Mouse (Mus musculus) ovary, postnatal 10 days (tissue): ENCODE results near the gene Qdpr.
"Not testable (repeated sequence)": the region's sequence is repeated elsewhere in the genome, so short reads cannot be mapped to it uniquely, and the experiment has no call there.

Experiments used
- DNase-seq: peaks from one replicate; pipeline ENCODE4 v3.0.0; 2022; ENCODE audit warnings: low spot score

The Qdpr gene

DNA sequence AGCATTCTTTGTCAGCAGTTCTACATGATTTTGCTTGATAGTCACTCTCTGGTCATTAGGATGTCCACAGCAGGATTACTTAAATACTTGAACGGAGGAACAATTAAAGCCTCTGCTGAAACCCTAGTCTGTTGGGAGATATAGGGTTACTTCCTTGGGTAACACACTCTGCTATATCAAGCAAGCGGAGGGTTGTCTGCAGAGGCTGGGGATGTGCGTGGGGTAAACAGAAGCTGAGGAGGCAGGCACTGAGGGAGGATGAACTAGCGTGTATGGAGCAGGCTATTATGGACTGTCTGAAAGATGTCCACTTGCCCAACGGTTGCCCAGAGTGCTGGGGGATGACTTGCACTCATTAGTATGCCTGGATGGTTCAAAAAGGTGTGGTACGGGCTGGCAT, 3.4 kb upstream of the Qdpr start, which contains the start of gene Clrn2:
Clrn2 (plus strand) TSS at position 301 of the 400 bp plus-strand sequence.
- no peak for DNase-seq

DNA sequence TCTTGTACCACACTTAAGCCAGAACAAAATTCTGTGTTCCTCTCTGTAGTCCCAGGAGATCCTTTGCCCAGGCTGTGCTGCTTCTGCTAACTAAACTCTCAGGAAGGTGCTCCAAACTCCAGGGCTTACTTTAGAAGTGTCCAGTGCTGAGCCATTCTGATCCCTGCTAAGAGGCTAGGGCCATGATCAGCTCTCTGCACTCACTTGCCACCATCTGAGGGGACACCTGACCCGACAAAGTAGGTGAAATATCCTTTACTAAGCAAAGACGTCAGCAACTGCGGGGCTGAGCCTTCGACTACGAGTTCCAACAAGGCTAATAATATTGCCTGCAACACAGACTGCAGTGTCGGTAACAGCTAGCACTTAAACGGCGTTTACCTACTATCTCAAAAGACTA, 830 bp downstream of the Qdpr start:
- DNase-seq, result no peak

DNA sequence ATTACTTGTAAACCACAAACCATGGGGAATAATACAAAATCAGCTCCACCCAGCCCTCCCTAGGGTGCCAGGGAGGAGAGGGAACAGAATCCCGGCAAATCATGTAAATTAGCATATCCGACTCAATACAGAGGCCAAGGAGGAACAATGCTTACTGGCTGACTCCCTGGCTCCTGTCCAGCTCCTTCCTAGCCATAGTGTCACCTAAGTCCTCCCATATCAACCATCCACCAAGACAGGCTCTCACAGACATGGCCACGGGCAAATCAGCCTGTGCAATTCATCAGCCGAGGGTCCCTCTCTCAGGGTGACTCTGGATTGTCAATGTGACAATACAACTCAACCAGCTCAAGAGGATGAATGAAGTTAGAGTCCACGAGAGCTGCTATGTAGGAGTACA, 1.4 kb downstream of the Qdpr start:
- no peak for DNase-seq

DNA sequence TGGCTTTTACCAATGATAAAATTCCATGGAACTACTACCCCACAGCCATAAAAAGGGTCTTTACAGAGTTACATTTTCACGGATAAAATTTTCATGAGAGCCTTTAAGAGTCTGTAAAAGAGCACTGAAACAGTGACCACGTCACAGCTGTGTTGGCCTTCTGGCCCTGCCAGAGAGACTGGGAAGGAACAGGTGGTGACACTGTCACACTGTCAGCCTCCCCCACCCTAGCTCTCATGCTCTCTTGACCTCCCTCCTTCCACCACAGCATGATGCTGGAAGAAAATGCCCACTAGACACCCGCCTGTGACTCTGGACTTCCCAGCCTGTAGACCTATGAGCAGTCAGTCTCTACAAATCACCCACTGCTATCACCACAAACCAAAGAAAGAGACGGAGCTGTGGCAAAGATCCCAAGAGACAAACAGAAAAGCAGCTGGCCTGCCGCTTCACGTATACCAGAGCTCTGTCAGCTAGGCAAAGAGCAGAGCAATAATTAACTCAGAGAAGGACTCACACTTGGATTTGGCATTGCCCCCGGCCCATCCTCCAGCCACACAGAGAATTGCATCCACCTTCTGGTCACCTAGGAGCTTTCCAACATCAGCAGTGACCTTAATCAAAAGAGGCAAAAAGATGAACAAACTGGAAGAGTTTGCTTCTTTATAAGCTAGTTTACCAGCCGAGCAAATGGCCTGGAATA, 5.8 kb downstream of the Qdpr start:
- no peak for DNase-seq

DNA sequence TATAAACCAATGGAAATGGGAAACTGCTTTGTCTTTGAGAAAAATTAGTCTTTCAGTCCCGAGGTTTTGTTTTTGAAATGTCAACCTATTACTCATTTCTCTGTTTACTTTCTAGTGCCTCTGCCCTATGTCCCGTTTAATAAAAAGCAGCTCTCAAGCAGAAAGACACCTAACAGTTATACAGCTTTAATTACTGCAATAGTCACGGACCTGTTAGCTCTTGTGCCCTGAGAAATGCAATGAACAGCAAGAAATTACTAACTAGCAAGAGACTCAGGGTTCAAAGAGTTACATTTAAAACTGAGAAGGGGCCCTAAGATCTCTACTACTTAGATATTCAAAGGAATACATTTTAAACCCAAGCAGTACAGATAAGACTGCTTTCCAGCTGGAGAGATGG, 8.3 kb downstream of the Qdpr start:
- DNase-seq, result no peak

DNA sequence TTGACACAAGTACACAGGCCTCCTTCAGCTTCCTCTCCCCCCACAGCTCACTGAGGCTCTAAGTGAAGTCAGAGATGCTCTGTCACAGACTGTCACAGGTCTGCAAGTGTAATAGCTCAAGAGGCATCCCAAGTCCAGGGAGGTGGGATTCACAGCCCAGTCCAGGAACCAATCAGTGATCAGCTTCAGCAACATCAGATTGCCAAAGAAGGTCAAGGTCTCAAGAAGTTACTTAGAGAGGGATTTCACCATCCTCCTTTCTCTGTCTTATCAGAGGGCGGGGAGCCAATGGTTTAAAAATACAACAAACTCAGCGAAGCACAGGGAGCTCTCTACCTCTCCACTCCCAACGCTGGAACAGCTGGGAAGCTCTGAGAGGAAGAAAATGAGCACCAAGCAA, 8.9 kb downstream of the Qdpr start:
- no peak for DNase-seq

DNA sequence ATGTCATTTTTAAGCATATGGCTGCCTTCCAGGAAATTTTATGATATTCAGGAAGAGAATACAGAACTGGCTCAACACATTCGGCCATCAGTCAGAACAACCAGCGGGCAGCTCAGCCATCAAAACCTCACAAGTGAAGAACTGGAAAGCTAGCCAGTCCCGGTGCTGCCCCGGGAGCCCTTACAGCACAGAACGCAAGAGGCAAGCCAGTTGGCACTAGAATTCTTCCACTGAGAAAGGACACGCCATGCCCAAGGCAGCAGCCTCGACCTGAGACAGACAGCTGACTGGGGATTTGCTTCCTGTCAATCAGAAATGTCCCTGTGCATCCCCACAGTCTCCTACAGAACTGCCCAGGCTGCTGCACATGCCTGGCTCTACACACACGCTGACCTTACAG, 11.7 kb downstream of the Qdpr start:
- DNase-seq, result no peak

DNA sequence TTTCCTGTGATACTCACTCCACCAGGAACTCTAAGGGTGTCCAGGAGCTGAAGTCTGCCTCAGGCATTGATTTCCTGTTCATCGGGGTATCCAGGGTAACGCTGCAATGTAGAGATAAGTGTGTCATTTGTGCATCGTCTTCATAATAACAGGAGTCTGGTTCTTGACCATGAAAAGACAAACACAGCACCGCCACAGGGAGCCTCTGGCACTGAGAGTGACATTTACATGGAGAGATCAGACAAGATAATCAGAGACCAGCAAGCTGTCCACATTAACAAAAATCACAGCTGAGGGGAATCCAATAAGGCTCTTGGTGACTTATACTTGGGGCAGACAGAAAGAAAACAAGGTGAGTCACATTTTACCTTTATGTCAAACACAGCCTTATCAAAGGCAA, 12.2 kb downstream of the Qdpr start:
- DNase-seq, result no peak

DNA sequence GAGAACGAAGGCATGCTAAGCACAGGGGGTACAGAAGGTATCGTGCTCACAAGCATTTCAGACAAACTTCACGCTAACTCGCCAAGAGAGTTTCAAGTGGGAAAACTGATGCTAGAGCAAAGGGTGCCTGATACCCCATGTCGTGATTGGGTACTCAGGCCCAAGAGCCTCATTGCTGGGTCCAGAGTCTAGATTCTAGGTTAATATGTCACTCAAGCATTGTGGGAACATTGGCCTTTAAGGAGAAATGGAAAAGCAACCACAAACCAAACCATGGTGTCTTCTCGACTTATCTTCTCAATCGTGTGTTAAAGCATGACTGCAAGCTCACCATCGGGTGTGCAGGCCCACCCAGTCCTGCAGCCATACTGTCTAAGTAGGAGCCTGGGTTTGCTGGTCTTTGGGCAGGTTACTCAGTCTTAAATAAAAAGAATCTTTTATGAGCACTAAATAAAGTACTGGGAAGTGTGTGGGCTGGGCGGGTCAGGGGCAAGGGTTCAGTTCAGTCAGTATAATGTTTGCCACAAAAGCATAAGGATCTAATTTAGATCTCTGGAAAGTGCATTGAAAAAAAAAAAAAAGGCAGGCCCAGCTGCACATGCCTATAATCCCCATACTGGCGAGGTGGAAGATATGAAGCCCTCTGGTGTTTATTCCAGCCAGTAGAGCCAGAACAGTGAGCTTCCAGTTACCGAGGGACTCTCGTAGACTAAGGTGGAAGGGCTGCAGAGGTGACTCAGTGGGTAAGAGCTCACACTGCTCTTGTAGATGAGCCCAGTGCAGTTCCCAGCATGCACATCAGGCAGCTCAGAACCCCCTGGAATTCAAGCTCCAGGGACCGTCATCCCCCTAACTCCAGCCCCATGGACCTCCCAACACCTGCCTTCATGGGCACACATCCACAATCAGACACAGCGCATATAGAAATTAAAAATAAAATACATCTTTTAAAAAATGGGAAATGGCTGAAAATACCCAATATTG, 13.8 kb downstream of the Qdpr start:
- DNase-seq, result no peak

DNA sequence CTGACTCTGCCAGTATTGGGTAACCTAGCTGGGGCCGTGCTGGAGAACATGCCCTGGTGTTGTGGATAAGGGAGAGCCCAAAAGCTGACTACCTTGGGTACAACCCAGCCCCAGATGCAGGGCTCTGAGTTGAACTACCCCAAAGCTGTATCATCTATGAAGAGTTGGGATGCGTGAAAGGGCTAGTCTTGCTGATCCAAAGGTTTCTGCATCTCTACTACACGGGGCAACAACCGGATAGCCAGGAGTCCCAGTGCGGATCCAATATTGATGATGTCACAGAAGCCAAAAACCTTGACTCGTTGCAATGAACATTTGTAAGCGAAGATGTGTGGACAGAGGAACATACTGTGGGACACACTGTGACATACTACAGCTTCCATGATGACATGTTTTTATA, 22.1 kb downstream of the Qdpr start:
- DNase-seq, result no peak

DNA sequence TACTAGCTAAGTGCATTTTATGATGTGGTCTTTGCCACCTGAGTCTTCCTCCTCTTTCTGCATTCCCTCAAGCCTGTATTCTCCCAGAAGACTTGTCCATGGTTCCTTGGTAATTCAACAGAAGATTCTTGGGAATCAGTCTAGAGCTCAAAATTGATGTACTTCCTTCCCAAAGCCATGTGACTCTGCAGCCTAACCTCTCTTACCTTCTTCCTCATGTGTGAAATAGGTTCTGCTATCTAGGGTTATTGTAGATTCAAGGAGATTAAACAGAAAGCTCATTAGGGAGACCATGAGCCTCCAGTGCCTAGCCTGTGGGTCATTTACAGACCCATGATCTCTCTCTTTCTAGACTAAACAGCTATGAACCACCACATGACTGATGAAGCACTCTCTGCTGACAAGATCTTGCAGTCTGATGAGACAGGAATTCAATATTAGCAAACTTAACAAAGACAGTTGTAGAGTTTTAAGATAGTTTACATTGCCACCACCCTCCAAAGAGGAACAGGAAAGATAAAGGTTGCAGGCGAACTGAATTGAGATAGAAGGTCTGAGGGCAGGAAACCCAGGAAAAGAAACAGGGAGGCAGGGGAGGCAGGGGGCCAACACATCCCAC, 23.5 kb downstream of the Qdpr start:
- DNase-seq, result no peak

DNA sequence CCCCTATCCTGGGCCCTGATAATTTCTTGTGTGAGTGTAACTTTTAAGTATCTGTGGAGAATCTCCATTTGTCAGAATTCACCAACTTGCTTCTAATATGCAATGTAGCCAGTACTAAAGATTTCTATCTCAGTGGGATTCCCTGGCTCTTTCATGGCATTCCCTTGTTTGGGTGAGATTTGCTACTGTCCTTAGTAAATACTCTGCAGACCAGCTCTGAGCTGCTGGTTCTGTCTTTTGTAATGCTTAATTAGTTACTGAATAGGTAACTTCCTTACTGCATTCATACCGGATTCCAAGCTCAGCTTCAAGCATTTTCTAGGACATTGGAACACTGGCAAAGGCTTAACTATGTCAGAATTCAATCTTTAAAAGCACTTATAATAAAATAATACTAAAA, 24.3 kb downstream of the Qdpr start:
- not testable (repeated sequence) for DNase-seq

DNA sequence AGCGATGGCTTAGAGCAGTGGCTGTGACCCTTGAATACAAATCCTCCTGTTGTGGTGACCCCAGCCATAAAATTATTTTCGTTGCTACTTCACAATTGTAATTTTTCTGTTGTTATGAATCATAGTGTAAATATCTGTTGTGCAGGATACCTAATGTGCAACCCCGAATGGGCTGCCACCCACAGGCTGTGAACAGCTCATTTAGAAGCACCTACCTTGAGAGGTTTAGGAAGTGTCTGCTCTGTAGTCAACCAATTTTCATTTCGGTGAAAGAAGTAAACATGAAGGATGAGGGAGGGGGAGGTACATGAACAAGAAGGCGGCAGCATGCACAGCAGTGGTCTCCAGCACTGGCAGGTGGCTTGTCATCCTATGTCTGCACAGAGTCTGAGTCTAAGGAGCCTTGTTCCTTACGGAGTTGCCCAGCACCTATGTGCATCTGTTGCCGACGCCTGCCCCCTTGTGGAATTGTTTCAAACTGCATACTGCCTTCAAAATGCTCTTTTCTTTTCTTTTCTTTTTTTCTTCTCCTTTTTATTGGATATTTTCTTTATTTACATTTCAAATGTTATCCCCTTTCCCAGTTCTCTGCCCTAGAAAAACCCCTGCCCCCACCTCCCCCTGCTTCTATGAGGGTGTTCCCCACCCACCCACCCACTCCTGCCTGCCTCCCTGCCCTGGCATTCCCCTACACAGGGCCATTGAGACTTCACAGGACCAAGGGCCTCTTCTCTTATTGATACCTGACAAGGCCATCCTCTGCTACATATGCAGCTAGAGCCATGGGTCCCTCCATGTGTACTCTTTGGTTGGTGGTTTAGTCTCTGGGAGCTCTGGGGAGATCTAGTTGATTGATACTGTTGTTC, 25.8 kb downstream of the Qdpr start:
- no peak for DNase-seq

DNA sequence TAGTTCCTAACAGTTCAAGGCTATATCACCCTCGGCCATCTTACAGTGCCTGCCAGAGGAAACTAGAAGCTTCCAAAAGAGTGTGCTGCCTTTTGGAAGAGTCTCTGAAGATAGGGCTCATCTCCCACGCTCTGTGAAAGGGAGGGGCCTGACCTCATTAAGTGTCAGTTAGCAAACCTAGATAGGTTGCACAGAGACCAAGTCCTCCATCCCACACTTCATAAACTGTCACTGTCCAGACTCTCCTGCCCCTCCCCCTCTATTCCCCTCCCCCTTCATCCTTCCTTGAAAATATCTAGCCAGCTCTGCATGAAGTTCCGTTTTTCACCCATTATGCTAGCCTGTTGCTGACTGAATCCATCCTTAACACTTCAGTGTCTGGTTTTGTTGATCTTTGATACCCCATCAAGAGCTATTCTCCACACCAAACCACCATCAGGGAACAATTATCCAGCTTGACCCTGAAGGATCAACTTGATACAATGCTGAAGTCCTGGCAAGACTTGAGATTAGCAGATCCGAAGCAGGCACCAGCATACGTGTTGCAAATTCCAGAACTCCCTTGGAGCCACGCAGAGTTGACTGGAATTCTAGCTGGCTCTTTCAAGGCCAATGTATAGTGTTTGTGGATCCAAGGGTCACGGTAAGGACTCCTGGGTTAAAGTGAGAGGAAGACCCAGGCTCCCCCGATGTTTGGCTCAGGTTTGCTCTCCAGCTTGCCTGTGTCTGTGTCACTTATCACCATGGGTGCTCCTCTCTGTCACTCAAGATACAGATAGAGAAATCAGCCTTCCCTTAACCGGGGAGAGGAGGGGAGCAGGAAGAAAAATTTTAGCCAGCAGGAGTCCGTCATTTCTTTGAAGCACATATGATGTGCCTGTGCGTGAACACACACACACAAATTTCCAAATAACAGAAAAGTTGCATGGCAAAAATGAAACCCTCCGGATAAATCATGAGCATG, 27.9 kb downstream of the Qdpr start:
- no peak for DNase-seq

DNA sequence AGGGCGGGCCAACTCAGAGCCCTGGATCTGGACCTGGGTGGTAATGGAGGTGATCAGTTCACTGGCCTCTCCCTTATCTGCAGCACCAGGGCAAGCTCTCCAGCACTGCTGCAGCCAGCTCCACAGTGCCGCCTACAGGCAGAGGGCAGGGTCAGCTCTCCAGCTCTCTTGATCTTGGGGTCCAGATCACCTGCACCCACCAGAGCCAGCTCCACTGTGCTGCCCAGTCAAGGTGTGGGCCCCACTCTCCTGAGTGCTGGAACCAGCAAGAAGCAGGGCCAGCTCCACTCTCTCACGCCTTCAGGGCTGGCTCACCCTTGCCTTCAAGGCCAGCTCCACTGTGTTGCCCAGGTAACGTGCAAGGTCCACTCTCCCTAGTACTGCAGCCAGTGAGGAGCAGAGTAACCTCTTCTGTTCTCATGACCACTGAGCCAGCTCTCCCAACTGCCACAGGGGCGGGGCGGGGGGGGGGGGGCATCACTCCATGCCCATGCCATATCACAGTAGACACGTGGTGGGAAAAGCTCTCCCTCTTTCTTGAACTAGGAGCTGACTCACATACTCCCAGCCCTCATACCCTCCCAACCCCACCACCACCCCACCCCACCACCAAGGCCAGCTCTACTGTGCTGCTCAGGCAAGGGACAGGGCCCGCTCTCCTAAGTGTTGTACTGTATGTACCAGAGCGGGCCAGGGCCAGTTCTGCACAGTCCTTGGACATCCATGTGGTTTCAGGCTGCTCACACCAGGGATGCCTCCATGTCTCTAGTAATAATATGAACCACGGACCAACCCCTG, 30.0 kb downstream of the Qdpr start:
- DNase-seq, result no peak

DNA sequence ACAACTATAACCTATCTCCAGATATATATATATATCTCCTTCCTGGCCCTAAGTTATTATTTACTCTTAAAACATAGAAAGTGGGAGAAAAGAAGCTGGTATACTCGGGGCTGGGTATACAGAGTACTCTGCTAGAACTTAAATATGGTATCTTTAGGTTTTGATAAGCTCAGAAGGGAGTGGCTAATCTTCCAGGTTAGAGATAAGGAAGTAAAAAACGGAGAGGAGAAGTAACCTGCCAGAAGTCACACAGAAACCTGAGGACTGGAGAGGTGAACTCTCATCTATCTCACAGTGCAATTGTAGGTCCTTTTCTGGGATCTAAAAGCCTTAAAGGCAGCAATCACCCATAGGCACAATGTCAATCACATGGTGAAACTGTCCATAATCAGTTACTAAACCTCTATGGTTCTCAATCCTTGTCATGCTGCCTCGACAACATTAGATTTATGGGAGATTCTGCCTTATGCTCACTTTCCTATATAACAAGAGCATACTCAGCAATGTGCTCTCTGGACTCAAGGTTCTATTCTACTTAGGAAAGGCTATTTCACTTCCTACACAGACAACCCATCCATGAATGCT, 32.1 kb downstream of the Qdpr start:
- DNase-seq, result no peak

DNA sequence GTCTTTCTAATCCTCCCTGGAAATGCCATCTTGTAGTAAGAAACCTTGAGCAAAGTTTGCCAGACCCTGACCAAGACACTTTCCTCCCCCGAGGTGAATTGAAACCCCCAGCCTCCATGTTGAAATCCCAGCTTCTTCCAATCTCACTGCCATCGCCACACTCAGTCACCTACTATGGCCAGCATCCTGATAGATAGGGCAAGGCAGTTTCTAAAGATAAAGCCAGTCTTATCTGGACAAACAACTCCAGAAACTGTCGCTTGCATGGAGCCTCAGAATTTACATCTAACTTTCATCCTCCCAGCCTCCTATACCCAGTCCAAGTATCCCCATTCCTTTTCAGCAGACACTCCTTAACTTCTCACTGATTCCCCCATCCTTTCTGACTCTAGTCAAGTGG, 33.6 kb downstream of the Qdpr start:
- DNase-seq, result no peak

DNA sequence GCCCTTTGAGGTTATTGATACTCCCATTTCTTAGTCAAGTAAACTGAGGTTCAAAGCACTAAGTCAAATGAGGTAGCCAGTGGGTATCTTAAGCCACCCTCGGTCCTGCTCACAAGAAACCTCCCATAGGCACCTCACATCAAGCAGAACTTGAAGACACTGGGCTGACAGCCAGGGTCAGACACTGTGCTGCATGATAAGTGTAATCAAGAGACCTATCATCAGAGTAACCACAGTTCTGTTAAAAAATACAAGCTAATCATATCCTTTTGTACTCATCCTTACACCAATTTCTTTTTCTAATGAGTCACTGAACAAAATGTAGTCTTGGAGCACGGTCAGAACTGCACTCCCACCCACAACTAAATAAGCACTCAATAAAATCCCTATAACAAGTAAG, 43.9 kb downstream of the Qdpr start:
- DNase-seq, result no peak

DNA sequence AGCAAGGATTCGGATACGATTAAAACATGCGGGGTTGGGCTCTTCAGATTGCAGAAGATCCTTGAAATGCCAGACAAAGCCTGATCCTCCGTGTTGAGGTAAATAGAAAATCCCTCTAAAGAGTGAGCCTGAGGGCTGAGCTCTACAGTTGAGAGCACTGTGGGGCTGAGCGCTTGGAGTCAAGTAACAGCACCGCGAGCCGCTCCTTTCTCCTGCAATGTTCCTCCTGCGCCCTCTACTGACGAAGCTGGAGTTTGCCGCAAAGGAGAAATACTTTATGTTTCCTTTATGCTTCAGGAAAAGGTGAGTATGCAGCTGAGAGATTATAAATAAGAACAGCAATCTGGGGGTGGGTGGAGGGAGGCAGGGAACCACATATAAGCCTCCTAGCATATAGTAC, 47.4 kb downstream of the Qdpr start:
- peak; percentile 27 for DNase-seq
